ENCODE assay signal across 8 mouse cellular contexts in the genomic region with DNA sequence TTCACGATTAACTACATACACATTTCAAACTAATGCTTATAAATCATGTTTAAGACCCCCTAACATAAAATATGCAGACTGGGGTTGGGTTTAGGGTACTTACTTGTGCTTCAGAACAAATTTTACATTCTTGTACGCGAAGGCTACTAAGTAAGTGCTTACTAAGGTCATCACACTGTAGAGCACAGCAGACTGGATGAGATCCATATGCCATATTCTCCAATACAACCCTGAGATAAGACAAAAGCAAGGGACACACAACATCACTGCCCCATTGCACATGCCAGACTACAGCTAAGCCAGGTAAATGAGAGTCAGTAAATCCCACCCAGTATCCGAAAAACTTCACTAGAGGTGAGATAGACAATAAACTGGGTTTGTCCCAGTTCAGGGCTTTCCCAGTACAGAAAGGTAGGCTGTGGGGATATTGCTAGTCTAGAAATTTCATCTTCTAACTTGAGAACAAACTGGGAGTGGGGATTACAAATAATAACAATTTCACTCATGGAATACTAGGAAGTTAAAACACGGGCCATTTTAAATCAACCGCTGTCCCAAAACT. TPM values are rescaled to one million over a fixed set of nuclear protein-coding genes. Genes with fewer than 3 reads are reported as not detected.
DNase-seq lines count a peak whose midpoint lies in the region; ATAC-seq and TF ChIP-seq lines count a peak whose summit lies in the region.

No protein-coding gene starts in this region.

- no peak for TF ChIP-seq CTCF in heart, postnatal 0 days (IDR thresholded peaks at IDR 0.05; ENCODE audit: low read depth)
- TF ChIP-seq CTCF in bone marrow macrophage, adult 2 months (IDR thresholded peaks at IDR 0.05; ENCODE audit: low read depth, low read length), result no peak

- no peak for TF ChIP-seq EP300 in heart, postnatal 0 days (IDR thresholded peaks at IDR 0.05; ENCODE audit: low read depth)

- H3K4me1 ChIP-seq in heart, postnatal 0 days (ENCODE audit: control insufficient read depth, insufficient read depth), result peaks cover 6% of the 10 kb centered on the region; the same call in 1 of the 2 replicates
- peaks cover 7% of the 10 kb centered on the region for H3K4me1 ChIP-seq in bone marrow macrophage, adult 2 months (ENCODE audit: control insufficient read depth, insufficient read depth, low read length)
- peaks cover 18% of the 10 kb centered on the region for H3K4me1 ChIP-seq in hindbrain, embryonic 13.5 days (replicated peaks)
- H3K4me1 ChIP-seq in midbrain, embryonic 13.5 days (replicated peaks), result peaks cover 18% of the 10 kb centered on the region

- no peak for ATAC-seq in heart, postnatal 0 days (ENCODE audit: insufficient read depth, low read depth)
- no peak for ATAC-seq in hindbrain, embryonic 13.5 days (ENCODE audit: low FRiP score)
- no peak for ATAC-seq in midbrain, embryonic 13.5 days

- H3K4me2 ChIP-seq in heart, postnatal 0 days (ENCODE audit: low read depth, low read length), result peak overlapping the region; percentile 78
- peak overlapping the region; percentile 84 for H3K4me2 ChIP-seq in hindbrain, embryonic 13.5 days
- H3K4me2 ChIP-seq in midbrain, embryonic 13.5 days (replicated peaks), result peak overlapping the region; percentile 74

- intact Hi-C loops in left cerebral cortex, postnatal 10 days (cut with DNase I), result loop anchor here (5.0 to 10.0 kb wide), 2 partner anchors 136 to 263 kb away; a partner anchor contains a TSS

- peak overlapping the region; percentile 76 for H3K9ac ChIP-seq in heart, postnatal 0 days (replicated peaks; ENCODE audit: low read depth, low read length)
- H3K9ac ChIP-seq in hindbrain, embryonic 13.5 days, result peak overlapping the region; percentile 92
- peak overlapping the region; percentile 90 for H3K9ac ChIP-seq in midbrain, embryonic 13.5 days (replicated peaks)

- peak overlapping the region; percentile 91 for H3K4me3 ChIP-seq in heart, postnatal 0 days (ENCODE audit: low read depth, low read length)
- H3K4me3 ChIP-seq in bone marrow macrophage, adult 2 months (ENCODE audit: insufficient read depth, low read length), result peak overlapping the region; percentile 69
- peak overlapping the region; percentile 82 for H3K4me3 ChIP-seq in hindbrain, embryonic 13.5 days
- H3K4me3 ChIP-seq in midbrain, embryonic 13.5 days (replicated peaks), result peak overlapping the region; percentile 89

- WGBS in heart, postnatal 0 days, result 29% methylated on average over 6 of the region's 6 CpGs
- WGBS in hindbrain, embryonic 13.5 days, result 44% methylated on average over 6 of the region's 6 CpGs
- 44% methylated on average over 6 of the region's 6 CpGs for WGBS in midbrain, embryonic 13.5 days

- no peaks in the 10 kb centered on the region for H3K9me3 ChIP-seq in heart, postnatal 0 days (replicated peaks; ENCODE audit: control insufficient read depth, low read length)
- H3K9me3 ChIP-seq in hindbrain, embryonic 13.5 days, result no peaks in the 10 kb centered on the region
- no peaks in the 10 kb centered on the region for H3K9me3 ChIP-seq in midbrain, embryonic 13.5 days

- peak overlapping the region; percentile 88 for H3K27ac ChIP-seq in heart, postnatal 0 days (ENCODE audit: low read depth)
- 0 out of 2 replicates have a peak overlapping the region, but pooled peaks have one; percentile 2 for H3K27ac ChIP-seq in bone marrow macrophage, adult 2 months (ENCODE audit: insufficient read depth, low read depth, low read length)
- peak overlapping the region; percentile 89; the same call in 1 of the 2 replicates for H3K27ac ChIP-seq in hindbrain, embryonic 13.5 days
- H3K27ac ChIP-seq in midbrain, embryonic 13.5 days, result peak overlapping the region; percentile 86; the same call in 1 of the 2 replicates

- DNase-seq in heart, postnatal 0 days (ENCODE audit: low spot score), result no peak
- DNase-seq in heart, adult 11 months, result no peak
- DNase-seq in cerebellum, adult 11 months, result no peak
- DNase-seq in thymus, postnatal 36 days, result no peak
- DNase-seq in left cerebral cortex, postnatal 10 days (ENCODE audit: extremely low spot score in 1 of 2, low spot score in 2 of 2), result no peak

- H3K27me3 ChIP-seq in heart, postnatal 0 days (ENCODE audit: control insufficient read depth, insufficient read depth, low read length), result no peaks in the 10 kb centered on the region
- H3K27me3 ChIP-seq in hindbrain, embryonic 13.5 days, result no peaks in the 10 kb centered on the region
- H3K27me3 ChIP-seq in midbrain, embryonic 13.5 days, result no peaks in the 10 kb centered on the region

- TF ChIP-seq POLR2A in bone marrow macrophage, adult 2 months (IDR thresholded peaks at IDR 0.05; ENCODE audit: borderline replicate concordance, low read depth, low read length), result no peak

- H3K36me3 ChIP-seq in heart, postnatal 0 days (replicated peaks; ENCODE audit: control insufficient read depth, insufficient read depth, low read length), result peaks cover 37% of the 10 kb centered on the region
- peaks cover 26% of the 10 kb centered on the region for H3K36me3 ChIP-seq in hindbrain, embryonic 13.5 days
- H3K36me3 ChIP-seq in midbrain, embryonic 13.5 days, result peaks cover 30% of the 10 kb centered on the region

RNA-seq across cellular contexts. Expression of a gene that starts 1.1 kb away (rescaled TPM):
- 136 and 146 TPM in 2 replicates for total RNA-seq in heart, postnatal 0 days (2014; rRNA removed; ENCODE audit: low replicate concordance)
- 140 and 141 TPM in 2 replicates for polyA plus RNA-seq in heart, postnatal 0 days (2015; fragmentation: Nextera tagmentation; extraction: Ambion mirVana)
- 163 and 168 TPM in 2 replicates for polyA plus RNA-seq in bone marrow macrophage, adult 2 months (2012; ENCODE audit: insufficient read depth, insufficient read length, missing spikeins)
- polyA plus RNA-seq in hindbrain, embryonic 13.5 days (2015; fragmentation: Nextera tagmentation; extraction: Ambion mirVana), result 171 and 174 TPM in 2 replicates
- polyA plus RNA-seq in midbrain, embryonic 13.5 days (2015; fragmentation: Nextera tagmentation; extraction: Ambion mirVana), result 171 and 177 TPM in 2 replicates
- 100 to 1,000 TPM; 102 to 106 TPM for total RNA-seq in left cerebral cortex, postnatal 10 days (2021)

Comparison
In these comparisons a context has a peak if more than half of its experiments do, and no peak if none do; other contexts are left out.
1. H3K27ac ChIP-seq: peak in every context shown above with its lines; median percentile 89 in hindbrain, embryonic 13.5 days; 88 in heart, postnatal 0 days; 86 in midbrain, embryonic 13.5 days; 2 in bone marrow macrophage, adult 2 months.